Mouse (Mus musculus): ENCODE measurements around the gene Cib1. TPM values are rescaled to one million over a fixed set of nuclear protein-coding genes. Genes with fewer than 3 reads are reported as not detected.

The Cib1 gene
- total RNA-seq, 2 experiments from 2014 or later = 21.3 to 29.8 TPM

DNA sequence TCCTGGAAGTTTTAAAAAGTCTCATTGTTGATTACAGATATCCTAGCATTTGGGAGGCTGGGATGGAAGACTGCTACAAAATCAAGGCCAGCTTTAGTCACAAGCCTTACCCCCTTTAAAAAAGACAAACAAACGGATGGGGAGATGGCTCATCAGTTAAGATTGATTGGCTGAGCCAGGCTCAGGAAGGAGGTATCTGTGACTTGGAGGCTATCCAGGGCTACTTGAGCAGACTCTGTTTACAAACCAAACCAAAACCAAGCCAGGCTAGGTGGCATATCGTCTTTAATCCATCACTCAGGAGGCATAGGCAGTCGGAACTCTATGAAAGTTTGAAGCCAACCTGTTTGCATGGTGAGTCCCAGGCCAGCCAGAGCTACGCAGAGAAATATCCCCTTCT lies 9.0 kb upstream of the Cib1 start:
- no peak for ATAC-seq (replicated peaks; ENCODE audit: low FRiP score, poor library complexity, severe bottlenecking)

DNA sequence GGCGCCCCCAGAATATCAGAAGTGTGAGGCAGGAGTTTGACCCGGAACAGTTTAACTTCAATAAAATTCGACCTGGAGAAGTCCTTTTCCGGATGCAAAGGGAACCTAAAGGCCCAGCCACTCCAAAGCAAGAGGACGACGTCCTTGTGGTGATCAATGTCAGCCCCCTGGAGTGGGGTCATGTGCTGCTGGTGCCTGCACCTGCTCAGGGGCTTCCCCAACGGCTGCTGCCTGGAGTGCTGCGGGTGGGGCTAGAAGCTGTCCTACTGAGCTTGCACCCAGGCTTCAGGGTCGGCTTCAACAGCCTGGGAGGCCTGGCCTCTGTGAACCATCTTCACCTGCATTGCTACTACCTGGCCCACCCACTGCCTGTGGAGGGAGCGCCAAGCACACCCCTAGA lies 5.9 kb upstream of the Cib1 start:
- ATAC-seq (replicated peaks; ENCODE audit: low FRiP score, poor library complexity, severe bottlenecking) = no peak

DNA sequence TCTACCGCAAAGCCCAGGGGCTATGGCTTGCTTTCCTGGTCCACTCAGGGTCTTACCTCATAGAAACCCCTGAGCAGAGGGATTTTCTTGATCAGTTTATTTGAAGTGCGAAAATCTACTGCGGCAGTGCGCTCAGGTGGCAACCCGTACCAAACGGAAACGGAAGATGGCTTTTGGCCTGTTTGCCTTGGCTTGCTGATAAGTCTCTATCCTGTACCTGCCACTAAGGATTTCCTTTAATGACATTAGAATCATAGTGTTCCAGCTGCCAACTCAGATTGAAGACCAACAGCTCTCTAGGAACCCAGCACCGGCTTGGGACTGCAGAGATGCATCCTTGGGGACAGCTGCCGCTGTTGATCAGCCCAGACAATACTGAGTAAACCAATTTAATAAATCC lies 1.2 kb upstream of the Cib1 start:
- no peak for ATAC-seq (replicated peaks; ENCODE audit: low FRiP score, poor library complexity, severe bottlenecking)

DNA sequence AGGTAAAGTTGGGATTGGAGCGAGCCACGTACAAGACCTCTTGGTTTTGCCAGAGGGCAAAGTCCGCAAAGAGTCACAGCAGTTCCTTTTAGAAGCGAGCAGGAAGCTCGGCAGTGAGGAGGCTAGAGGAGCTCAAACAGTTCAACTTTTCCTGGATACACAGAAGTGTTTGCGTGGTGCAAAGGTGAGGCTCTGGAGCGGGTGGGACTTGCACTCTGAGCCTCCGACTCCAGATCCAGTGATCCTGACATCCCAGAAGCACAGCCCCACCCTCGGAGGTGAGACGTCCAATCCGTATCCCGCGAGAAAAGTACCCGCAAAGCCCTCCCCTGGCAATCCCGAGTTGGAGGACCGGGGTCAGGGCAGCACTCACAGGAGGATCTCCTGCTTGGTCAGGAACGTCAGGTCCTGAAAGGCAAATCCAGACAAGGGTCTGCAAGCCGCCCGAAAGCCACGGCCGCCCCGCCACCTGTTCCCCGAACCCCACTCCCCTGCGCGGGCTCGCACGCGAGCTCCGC lies 583 bp downstream of the Cib1 start:
- peak; percentile 33 for ATAC-seq (replicated peaks; ENCODE audit: low FRiP score, poor library complexity, severe bottlenecking)

DNA sequence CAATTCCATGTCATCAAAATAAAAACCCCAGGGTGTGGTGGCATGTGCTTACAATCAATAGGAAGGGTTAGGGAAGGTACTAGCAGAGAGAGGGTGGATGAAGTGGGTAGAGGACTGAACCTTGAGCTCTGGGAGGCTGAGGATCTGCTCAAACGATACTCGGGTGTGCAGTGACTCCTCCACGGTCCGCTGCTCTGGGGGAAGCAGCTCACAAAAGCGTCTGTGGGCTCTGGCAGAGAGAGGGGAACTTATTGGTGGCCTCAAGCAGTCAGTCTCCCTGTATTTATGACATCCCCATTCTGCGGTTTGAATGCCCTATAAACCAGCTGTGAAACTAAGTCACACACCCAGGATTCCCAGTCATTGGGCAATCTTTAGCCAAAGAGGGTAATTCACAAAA lies 2.4 kb downstream of the Cib1 start:
- ATAC-seq (replicated peaks; ENCODE audit: low FRiP score, poor library complexity, severe bottlenecking) = no peak

DNA sequence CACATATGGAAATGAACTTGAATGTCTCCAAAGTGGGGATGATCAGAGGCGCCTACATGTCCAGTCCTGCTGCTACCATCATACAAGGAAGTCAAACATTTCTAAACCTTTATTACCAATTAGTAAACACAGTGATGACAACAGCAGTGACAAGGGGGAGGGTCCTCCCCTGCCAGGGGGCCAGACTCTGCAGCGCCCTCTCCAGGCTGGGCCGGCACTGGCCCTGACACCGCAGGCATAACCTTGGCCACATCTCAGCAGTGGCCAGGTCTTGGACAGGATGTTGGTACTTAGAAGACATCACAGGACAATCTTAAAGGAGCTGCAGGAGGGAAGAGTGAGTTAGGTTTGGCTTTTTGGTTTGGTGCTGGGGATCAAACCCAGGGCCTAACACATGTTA lies 5.5 kb downstream of the Cib1 start:
- ATAC-seq (replicated peaks; ENCODE audit: low FRiP score, poor library complexity, severe bottlenecking) = no peak

DNA sequence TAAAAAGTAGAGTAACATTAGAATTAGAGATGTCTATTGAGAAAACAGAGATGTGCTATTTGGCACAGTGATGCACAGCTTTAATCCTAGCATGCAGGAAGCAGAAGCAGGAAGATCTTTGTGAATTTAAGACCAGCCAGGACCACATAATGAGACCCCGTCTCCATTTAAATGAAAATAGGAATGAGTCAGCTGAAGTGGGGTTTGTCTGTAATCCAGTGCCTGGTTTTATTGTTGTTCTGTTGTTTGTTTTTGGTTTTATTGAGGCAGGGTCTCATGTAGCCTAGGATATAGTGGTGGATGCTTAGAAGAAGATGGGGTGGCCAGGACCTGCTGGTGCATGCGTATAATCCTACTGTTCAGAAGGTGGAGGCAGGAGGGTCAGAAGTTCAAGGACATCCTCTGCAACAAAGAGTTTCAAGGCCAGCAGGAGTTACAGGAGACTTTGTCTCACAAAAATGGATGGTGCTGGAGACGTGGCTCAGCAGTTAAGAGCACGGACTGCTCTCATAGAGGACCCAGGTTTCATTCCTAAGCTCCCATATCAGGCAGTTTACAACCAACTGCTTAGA lies 11.3 kb downstream of the Cib1 start:
- ATAC-seq (replicated peaks; ENCODE audit: low FRiP score, poor library complexity, severe bottlenecking) = no peak

DNA sequence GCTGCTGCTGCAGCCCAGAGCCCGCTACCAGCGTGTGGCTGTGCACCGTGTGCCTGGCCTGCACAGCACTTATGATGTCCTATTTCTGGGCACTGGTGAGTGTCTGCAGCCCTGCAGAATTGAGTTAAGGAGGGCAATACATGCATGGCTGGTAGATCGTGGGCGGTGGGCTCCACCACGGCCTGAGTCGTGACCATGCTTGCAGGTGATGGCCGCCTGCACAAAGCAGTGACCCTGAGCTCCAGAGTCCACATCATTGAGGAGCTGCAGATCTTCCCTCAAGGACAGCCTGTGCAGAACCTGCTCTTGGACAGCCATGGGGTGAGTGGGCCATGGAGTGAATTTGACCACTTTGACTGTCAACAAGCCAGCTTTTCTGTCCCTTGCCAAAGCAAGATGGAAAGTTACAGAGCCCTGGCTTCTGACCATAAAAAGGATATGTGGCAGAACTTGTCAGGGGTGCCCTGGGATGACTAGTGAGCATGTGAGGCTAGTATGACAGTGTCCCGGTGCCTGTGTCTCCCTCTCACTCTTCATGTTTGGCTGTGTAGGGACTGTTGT lies 12.3 kb downstream of the Cib1 start:
- ATAC-seq (replicated peaks; ENCODE audit: low FRiP score, poor library complexity, severe bottlenecking) = no peak

DNA sequence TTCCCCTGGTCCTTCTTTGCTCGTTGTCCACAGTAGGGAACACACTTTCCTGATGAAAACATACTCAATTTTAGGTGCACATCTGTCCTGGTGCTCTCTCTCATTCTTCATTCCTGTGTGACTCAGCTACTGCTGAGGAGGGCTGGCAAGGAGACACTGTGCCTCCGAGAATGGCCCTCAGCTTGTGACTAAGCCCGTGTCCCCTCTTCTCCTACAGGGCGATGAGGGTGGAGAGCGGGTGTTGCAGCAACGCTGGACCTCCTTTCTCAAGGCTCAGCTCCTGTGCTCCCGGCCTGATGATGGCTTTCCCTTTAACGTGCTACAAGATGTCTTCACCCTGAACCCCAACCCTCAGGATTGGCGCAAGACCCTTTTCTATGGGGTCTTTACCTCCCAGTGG lies 13.9 kb downstream of the Cib1 start:
- ATAC-seq (replicated peaks; ENCODE audit: low FRiP score, poor library complexity, severe bottlenecking) = no peak

DNA sequence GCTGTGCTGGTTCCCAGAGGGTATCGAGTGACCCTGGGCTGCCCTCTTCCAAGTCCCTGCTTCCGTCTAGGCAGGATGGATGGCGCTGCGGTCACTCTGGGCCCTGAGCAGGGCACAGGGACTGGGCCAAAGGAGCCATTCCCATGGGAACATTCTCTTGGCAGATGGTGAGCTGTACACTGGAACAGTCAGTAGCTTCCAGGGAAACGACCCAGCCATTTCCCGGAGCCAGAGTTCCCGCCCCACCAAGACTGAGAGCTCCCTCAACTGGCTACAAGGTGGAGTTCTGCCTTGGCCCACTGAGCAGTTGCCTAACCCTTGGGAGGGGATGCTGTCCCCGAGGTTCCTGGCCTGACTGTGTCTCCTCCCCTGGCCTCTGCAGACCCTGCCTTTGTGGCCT lies 16.0 kb downstream of the Cib1 start:
- ATAC-seq (replicated peaks; ENCODE audit: low FRiP score, poor library complexity, severe bottlenecking) = no peak

DNA sequence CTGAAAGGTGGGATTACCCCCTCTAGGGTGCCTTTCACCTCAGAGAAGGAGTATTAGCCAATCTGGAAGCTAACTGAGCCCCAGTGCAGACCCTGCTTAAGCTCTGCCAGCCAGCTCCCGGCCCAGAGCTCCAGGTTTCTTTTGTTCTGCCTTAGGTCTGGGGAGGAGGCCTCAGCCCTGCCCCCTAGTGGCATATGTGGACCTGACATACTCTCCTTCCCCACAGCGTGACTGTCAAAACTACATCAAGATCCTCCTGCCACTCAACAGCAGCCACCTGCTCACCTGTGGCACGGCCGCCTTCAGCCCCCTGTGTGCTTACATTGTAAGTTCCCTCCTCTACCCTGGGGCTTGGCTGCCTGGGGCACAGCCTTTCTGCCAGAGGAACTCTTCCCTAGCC lies 17.2 kb downstream of the Cib1 start:
- ATAC-seq (replicated peaks; ENCODE audit: low FRiP score, poor library complexity, severe bottlenecking) = peak; percentile 82

DNA sequence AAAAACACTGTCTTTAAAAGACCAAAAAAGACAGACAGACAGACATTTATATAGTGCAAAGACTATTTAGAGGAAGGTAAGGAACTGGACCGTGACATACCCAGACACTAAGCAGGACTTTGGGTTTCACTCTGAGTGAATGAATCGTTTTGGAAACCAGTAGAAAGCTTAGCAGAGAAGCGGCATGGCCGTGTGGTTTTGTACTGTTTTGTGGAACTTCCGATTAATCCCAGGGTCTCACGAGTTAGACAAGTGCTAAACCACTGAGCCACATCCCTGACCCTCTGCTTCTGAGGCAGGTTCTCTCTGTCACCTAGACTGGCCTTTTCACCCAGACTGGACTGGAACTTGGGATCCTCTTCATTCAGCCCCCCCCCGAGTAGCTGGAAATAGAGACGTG lies 18.2 kb downstream of the Cib1 start:
- no peak for ATAC-seq (replicated peaks; ENCODE audit: low FRiP score, poor library complexity, severe bottlenecking)

DNA sequence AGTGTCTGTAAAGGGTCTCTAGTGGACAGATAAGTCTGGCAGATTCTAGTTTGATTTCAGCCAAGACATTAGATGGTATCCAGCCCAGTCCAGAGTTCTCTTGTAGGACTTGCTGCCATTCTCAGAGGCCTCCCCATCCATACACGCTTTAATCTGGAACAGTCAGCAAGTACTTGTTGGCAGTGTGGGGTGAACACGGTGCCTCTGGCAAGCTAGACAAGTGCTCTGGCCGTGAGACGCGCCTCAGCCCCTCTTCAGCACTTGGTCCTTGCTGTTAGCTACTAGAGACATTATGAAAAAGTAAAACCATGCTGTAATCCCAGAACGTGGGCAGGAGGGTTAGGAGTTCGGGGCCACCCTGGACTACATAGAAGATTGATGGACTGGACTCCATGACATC lies 19.0 kb downstream of the Cib1 start:
- no peak for ATAC-seq (replicated peaks; ENCODE audit: low FRiP score, poor library complexity, severe bottlenecking)

DNA sequence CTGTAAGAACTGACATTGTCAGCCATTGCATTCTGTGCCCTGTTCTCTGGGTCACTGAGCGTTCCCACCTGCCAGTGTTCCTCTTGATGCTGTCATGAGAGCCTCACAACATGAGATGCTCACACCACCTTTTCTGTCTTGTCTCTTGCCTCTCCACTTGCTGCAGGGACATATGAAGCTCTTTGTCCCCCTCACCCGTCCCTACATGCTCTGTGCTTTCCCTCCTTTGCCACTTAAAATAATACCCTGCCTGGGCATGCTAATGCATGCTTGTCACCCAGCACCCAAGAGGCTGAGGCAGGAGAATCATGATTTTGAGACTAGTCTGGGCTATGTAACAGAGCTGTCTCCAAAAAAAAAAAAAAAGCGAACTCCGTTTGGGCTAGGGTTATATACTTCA lies 21.6 kb downstream of the Cib1 start:
- ATAC-seq (replicated peaks; ENCODE audit: low FRiP score, poor library complexity, severe bottlenecking) = no peak

DNA sequence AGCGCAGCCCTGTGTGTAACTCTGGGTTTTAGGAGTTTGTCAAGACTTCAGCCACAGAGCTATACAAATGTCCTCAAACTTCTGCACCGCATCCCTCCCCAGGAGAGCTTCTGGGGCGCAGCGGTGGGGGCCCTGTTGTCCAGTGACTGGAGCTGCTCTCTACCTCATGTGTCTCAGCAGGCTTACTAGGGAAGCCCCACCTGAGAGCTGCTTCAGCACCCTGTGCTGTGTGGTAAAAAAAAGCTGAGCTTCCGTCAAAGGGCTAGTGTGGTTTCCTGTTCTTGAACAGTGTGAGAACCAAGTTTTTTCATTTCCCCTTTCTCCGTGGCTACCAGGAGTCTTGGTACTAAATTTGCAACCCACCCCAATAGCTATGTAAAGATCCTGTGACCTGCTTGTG lies 22.9 kb downstream of the Cib1 start:
- ATAC-seq (replicated peaks; ENCODE audit: low FRiP score, poor library complexity, severe bottlenecking) = no peak

DNA sequence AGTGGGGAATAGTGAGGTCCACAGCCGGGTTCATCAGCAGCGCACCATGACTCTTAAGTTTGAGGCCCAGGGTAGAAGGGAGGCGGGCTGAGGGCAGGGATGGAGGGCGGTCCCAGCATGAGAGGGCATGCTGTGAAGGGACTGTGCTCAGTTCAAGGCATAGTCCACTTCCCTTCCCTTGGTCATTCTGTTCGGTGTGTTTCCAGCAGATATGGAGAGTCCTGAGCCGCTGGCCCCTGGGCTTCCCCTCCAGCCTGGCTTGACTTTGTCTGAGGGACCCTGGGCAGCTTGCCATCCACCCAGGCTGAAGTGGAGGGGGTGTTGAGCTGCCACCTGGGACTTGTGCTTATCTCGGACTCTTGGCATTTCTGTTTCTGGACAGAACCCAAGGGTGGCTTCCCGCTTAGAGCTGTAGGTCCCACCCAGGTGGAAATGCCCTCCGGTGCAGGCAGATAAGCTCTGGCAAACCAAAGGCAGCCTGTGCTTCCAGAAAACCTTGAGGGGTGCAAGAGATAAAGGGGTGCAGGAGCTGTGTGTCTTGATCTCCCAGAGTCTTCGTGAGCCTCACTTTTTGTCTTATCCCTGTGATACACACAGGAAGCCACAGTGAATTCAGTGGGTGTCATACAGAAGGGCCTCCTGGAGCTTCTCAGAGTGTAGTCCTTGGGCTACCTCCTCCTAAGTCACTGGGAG lies 23.7 kb downstream of the Cib1 start:
- ATAC-seq (replicated peaks; ENCODE audit: low FRiP score, poor library complexity, severe bottlenecking) = peak; percentile 76

DNA sequence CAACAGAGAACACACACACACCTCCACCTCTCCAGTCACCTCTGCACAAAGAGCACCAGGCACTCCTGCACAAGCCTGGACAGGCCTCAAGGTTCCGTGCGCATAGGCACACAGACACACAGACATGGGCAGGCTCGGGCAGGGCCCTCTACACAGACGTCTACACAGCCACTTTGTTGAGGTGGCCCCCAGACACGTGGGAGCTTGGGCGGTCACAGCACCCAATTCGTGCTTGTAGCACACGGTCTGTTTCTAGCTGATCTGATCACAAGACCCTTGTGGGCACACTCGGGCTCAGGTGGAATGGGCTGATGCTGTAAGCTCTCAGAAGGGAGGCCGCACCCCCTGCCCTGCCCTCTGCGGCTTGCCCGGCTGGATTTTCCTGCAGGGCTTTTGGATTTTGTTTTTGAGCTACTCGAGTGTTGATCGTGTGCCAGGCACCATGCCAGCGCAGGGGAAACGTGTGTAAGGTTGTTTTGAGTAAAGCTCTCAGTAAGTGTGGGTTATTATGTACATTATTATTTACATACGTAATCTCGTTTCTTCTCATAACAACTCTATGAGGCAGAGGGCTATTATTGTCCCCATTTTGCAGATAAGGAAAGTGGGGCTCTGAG lies 24.5 kb downstream of the Cib1 start:
- peak; percentile 6 for ATAC-seq (replicated peaks; ENCODE audit: low FRiP score, poor library complexity, severe bottlenecking)

DNA sequence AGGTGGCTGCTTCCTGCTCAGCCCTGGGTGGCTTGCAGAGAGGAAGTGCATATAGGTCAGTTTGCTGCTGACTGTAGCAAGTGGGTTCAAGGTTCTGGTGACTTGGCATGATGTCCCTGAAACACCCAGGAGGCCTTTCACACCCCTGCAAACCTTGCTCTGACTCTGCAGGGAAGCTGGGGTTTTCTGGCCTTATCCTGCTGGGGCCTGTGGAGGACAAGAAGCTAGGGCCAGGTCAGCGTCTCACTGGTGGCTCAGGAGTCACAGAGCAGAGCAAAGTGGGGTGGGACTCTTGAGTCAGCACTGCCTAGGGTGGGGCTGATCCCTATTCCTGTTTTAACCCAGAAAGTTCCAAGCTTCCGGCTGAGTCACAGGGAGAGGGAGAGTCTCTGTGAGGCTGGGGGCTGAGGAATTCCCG lies 25.3 kb downstream of the Cib1 start:
- ATAC-seq (replicated peaks; ENCODE audit: low FRiP score, poor library complexity, severe bottlenecking) = peak; percentile 26

DNA sequence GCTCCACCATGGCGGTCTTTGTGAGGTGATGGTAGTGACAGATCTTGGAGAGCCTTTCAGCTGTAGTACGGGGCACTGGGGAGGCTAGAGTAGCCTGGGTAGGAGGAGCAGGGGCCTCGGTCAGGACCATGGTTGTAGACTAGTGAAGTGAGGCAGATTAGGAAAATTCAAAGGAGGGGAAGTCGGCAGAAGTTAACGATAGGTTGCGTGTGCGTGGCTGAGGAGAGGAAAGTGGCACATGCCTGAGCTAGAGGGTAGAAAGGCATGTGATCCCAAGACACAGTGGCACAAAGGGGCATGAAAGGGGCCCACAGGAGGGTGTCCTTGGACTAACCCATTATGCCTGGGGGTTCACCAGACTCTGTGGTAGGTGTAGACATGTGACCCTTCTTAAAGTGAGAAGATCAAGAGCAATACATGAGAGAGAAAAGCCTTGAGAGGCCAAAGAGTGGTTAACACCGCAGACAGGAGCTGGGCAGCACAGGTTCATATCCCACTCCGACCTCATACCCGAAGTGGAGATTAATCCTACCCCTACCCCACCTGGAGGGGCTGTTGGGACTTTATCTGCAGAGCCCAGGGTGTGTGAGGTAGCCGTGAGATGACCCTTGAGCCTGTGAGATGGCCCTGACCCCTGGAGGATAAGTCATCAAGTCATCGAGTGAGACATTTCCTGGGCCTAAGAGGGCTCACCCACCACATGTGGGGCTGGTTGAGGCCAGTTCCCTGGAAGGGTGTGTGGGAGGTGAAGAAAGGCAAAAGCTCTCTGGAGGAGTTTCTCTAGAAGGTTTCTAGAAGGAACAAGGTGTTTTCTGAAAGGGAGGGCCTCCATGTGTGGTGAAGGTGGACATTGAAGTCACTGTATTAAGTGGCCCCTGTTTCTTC lies 26.7 kb downstream of the Cib1 start:
- ATAC-seq (replicated peaks; ENCODE audit: low FRiP score, poor library complexity, severe bottlenecking) = no peak

DNA sequence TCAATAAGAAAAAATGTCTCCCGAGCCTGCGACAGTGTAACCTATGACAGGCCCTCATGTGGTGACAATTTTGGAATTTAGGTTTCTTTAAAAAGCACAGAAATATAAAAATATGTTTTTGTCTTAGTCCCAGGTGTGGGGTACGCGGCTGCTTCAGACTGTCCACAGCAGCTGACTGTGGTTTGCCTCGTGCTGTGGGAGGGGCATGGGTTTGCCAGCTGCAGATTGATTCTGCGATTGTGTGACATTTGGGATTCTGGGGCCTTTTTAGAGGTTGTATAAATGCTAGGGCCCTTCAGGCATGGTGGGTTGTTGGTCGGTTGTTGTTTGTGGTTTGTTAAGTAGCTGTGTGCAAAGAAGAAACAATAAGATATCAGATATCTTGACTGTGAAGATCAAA lies 27.7 kb downstream of the Cib1 start:
- no peak for ATAC-seq (replicated peaks; ENCODE audit: low FRiP score, poor library complexity, severe bottlenecking)
